Mouse (Mus musculus): ENCODE data around the gene Ncoa1. TPM values are rescaled to one million over a fixed set of nuclear protein-coding genes. Genes with fewer than 3 reads are reported as not detected.

The Ncoa1 gene
- polyA plus RNA-seq, 1 experiment, result 35.2 TPM

DNA sequence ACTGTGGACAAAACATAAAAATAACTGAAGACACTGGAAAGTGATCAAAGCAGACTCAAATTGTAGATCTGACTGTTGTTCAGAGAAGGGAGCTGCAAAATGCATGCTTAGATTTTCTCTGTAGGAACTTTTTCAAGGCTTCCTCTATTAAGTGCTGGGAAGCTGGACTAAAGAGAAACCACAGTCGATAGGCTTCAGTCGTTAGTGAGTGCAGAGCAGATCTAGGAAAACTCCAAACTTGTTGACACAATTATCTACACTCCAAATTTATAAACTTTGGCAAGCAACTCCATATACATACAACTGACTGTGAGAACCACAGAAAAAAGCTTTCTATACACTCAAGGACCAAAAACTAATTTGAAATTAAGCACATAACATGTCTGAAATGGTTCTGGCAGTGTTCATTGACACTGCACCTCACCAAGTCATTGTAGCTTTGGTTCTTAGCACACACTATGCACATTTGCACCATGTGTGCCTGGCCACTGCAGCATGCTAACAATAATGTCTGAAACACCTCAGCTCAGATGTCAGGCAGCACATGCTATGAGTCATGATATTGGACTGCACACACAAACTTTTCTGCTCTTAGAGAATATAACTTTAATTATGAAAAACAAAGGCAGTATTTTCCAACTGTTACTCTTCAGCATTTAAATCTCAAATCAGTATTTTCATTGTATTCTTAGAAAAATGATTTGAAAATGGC lies 121.8 kb downstream of the Ncoa1 start:
- no peak overlapping the region for H3K4me3 ChIP-seq (ENCODE audit: insufficient read depth, low read length)
- H3K27ac ChIP-seq (ENCODE audit: insufficient read depth, low read depth, low read length), result no peak overlapping the region
- TF ChIP-seq POLR2A (IDR thresholded peaks at IDR 0.05; ENCODE audit: borderline replicate concordance, low read depth, low read length) (no peak), CTCF (IDR thresholded peaks at IDR 0.05; ENCODE audit: low read depth, low read length) (no peak)
- peaks cover 4% of the 10 kb centered on the region; the same call in 1 of the 2 replicates for H3K4me1 ChIP-seq (ENCODE audit: control insufficient read depth, insufficient read depth, low read length)

DNA sequence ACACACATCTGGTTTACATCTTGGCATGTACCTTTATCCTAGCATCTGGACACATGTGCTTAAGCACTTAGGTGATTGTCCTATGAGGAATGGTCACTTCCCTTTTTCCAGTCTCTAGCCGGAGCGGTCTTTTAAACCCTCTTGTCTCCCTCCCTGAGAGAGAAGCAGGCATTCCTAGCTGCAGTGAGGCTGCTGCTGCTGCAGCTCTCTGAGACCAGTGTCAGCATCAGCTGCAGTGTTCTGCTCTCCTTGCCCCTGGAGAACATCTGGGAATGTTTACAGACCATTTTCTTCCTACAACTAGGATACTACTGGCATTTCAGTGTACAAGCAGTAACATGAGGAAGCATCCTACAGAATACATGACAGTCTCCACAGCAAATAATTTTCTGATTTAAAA lies 133.8 kb downstream of the Ncoa1 start:
- Histone ChIP-seq H3K27ac (ENCODE audit: insufficient read depth, low read depth, low read length) (no peak overlapping the region), H3K4me1 (ENCODE audit: control insufficient read depth, insufficient read depth, low read length) (no peaks in the 10 kb centered on the region), H3K4me3 (ENCODE audit: insufficient read depth, low read length) (no peak overlapping the region)
- no peak for TF ChIP-seq POLR2A (IDR thresholded peaks at IDR 0.05; ENCODE audit: borderline replicate concordance, low read depth, low read length)
- no peak for TF ChIP-seq CTCF (IDR thresholded peaks at IDR 0.05; ENCODE audit: low read depth, low read length)

DNA sequence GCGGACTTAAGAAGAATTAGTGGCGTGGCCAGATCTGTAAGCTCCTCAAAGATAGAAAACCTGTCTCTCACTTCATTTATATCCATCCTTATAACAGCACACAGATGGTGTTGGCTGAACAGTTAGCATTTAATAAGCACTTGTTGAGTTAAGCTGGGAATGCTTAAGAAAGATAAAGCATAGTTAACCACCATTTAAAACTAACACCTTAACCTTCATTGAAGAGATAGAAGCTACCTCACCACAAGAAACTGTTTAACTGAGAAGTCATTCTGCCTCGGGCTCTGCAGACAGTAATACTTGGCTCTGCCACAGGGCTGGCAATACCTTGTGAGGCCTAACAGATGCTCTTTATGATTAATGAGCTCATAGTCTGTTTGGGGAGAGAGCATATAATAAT lies 134.9 kb downstream of the Ncoa1 start:
- Histone ChIP-seq H3K4me1 (ENCODE audit: control insufficient read depth, insufficient read depth, low read length) (no peaks in the 10 kb centered on the region), H3K27ac (ENCODE audit: insufficient read depth, low read depth, low read length) (no peak overlapping the region), H3K4me3 (ENCODE audit: insufficient read depth, low read length) (no peak overlapping the region)
- TF ChIP-seq CTCF (IDR thresholded peaks at IDR 0.05; ENCODE audit: low read depth, low read length) (no peak), POLR2A (IDR thresholded peaks at IDR 0.05; ENCODE audit: borderline replicate concordance, low read depth, low read length) (no peak)

DNA sequence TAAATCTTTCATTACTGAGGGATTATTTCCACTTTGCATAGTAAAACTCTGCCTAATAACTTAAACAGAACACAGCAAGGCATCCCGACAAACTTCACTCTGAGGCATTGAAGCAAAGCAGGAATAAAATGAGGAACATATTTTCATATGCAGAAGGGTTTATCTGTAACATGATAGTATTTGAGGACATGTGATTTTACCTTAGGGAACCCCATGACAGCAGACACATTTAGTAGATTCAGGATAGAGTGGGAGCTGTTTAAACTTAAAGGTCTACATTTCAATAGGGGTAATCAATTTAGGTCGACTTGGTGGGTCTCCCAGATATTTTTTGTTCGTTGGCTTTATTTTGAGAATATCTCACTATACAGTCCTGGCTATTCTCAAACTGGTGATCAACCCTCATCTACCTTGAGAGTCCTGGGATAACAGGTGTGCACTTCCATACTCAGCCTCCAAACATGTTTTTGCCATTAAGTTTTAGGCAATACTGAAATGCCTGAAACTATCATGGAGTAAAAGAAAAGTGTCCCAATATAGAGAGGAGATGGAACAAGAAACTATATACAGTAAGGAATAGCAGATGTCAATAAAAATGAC lies 136.6 kb downstream of the Ncoa1 start:
- Histone ChIP-seq H3K4me1 (ENCODE audit: control insufficient read depth, insufficient read depth, low read length) (no peaks in the 10 kb centered on the region), H3K27ac (ENCODE audit: insufficient read depth, low read depth, low read length) (no peak overlapping the region), H3K4me3 (ENCODE audit: insufficient read depth, low read length) (no peak overlapping the region)
- no peak for TF ChIP-seq CTCF (IDR thresholded peaks at IDR 0.05; ENCODE audit: low read depth, low read length)
- TF ChIP-seq POLR2A (IDR thresholded peaks at IDR 0.05; ENCODE audit: borderline replicate concordance, low read depth, low read length), result no peak

DNA sequence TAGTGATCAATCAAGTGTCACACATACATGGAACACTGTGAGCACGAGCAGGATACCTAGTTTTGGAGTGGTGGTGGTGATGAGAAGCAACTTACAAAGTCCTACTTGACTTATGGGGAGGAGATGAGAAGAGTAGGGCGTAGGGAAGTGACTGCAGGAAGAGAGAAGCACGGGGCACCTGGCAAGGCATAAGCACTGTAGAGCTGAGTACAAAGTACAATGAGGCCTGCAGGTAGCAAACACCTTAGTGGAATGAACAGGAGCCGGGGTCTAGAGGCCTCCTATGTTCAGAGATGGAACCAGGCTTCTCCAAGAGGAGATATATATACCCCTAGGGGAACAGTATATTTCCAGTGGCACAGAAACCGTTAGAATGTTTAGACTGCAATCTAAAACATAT lies 153.4 kb downstream of the Ncoa1 start:
- TF ChIP-seq POLR2A (IDR thresholded peaks at IDR 0.05; ENCODE audit: borderline replicate concordance, low read depth, low read length) (no peak), CTCF (IDR thresholded peaks at IDR 0.05; ENCODE audit: low read depth, low read length) (no peak)
- Histone ChIP-seq H3K4me3 (ENCODE audit: insufficient read depth, low read length) (no peak overlapping the region), H3K27ac (ENCODE audit: insufficient read depth, low read depth, low read length) (no peak overlapping the region), H3K4me1 (ENCODE audit: control insufficient read depth, insufficient read depth, low read length) (no peaks in the 10 kb centered on the region)

DNA sequence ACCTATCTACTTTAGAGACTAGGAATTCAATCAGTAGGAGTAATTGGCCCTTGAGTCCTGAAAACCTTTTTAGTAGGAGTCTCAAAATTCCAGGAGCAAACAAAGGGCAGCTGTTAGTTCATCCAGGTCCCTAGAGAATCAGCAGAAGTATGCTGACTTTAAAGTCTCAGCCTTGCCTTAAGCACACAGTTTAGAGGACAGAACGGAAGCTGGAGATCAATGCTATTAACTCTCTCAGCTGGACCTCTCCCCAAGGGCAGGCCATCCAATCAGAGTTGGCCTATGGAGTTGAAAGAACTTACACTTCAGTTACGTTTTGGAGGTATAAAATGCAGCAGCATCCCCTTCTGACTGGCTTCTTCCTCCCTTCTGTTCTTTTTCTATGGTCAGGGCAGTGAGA lies 154.8 kb downstream of the Ncoa1 start:
- H3K4me1 ChIP-seq (ENCODE audit: control insufficient read depth, insufficient read depth, low read length), result no peaks in the 10 kb centered on the region
- TF ChIP-seq CTCF (IDR thresholded peaks at IDR 0.05; ENCODE audit: low read depth, low read length) (no peak), POLR2A (IDR thresholded peaks at IDR 0.05; ENCODE audit: borderline replicate concordance, low read depth, low read length) (no peak)
- no peak overlapping the region for H3K4me3 ChIP-seq (ENCODE audit: insufficient read depth, low read length)
- H3K27ac ChIP-seq (ENCODE audit: insufficient read depth, low read depth, low read length), result no peak overlapping the region

DNA sequence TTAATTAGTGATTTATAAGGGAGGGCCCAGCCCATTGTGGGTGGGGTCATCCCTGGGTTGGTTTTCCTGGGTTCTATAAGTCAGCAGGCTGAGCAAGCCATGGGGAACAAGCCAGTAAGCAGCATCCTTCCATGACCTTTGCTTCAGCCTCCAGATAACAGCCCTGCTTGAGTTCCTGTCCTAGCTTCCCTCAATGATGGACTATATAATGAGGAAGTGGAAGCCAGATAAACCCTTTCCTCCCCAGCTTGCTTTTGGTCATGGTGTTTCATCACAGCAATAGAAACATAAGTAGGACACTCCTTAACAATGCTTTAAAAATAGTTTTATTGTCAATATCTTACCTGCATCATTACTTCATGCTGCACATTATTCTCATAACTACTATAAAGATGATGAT lies 163.2 kb downstream of the Ncoa1 start:
- Histone ChIP-seq H3K27ac (ENCODE audit: insufficient read depth, low read depth, low read length) (no peak overlapping the region), H3K4me1 (ENCODE audit: control insufficient read depth, insufficient read depth, low read length) (no peaks in the 10 kb centered on the region), H3K4me3 (ENCODE audit: insufficient read depth, low read length) (no peak overlapping the region)
- no peak for TF ChIP-seq CTCF (IDR thresholded peaks at IDR 0.05; ENCODE audit: low read depth, low read length)
- TF ChIP-seq POLR2A (IDR thresholded peaks at IDR 0.05; ENCODE audit: borderline replicate concordance, low read depth, low read length), result no peak

DNA sequence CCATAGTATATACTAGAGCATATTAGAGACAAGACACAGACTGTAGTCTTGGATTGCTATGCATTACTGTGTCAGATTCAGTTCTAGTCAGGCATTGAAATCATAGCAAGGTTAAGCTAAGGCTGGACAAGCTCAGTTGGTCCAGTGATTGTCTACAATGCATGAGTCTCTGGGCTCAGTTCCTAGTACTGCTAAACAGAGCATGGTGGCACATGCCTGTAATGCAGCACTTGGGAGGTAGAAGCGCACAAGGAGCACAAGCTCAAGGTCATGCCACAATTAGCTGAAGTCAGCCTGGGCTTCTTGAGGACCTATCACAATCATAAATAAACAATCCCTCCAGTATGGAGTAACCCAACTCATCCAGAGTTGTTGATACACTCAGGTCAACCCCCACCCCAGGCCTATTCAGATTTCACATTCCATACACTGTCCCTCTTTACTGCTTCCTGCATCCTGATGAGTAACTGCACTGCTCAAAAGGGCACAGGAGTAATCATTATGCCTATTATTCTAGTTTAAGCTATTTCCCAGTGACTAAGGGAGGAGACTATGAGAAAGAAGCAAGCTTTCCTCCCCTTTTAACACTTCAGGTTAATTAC lies 170.2 kb downstream of the Ncoa1 start:
- H3K4me3 ChIP-seq (ENCODE audit: insufficient read depth, low read length), result no peak overlapping the region
- no peaks in the 10 kb centered on the region for H3K4me1 ChIP-seq (ENCODE audit: control insufficient read depth, insufficient read depth, low read length)
- no peak for TF ChIP-seq CTCF (IDR thresholded peaks at IDR 0.05; ENCODE audit: low read depth, low read length)
- no peak for TF ChIP-seq POLR2A (IDR thresholded peaks at IDR 0.05; ENCODE audit: borderline replicate concordance, low read depth, low read length)
- H3K27ac ChIP-seq (ENCODE audit: insufficient read depth, low read depth, low read length), result no peak overlapping the region

DNA sequence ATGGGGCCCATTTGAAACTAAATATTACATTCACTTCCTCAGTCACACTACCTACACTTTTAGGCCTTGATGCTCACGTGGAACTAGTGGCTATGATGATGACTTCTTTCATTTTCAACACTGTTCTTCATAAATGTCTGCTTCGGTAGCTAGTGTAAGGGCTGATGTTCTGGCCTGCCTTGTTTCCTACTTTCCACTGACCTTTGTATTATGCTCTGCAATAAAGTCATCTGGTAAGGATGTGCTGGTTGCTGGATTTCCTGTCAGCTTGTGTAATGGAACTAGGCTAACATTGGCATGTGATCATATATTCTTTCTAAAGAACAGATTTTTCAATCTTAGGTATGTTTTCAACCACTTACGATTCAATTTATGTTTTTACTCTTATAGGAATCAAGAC lies 177.7 kb downstream of the Ncoa1 start:
- TF ChIP-seq CTCF (IDR thresholded peaks at IDR 0.05; ENCODE audit: low read depth, low read length) (no peak), POLR2A (IDR thresholded peaks at IDR 0.05; ENCODE audit: borderline replicate concordance, low read depth, low read length) (no peak)
- H3K4me1 ChIP-seq (ENCODE audit: control insufficient read depth, insufficient read depth, low read length), result no peaks in the 10 kb centered on the region
- no peak overlapping the region for H3K4me3 ChIP-seq (ENCODE audit: insufficient read depth, low read length)

DNA sequence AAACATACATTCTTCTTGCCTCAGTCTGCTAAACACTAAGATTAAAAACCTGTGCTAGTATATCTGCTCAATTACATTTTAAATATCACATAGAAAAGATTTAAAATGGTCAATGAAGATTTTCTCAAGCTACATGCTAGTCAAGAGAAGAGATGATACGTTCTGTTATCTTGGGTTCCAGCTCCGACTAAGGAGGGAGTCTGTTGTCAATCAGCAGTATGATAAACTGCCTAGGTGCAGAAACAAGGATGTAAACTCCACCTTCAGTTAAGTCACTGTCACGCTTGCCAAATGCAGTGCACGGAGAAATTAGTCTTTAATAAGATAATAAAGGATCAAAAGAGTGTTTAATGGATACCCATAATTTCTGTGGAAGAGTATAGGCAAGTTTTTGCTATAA lies 178.4 kb downstream of the Ncoa1 start:
- Histone ChIP-seq H3K4me3 (ENCODE audit: insufficient read depth, low read length) (no peak overlapping the region), H3K27ac (ENCODE audit: insufficient read depth, low read depth, low read length) (no peak overlapping the region), H3K4me1 (ENCODE audit: control insufficient read depth, insufficient read depth, low read length) (no peaks in the 10 kb centered on the region)
- no peak for TF ChIP-seq POLR2A (IDR thresholded peaks at IDR 0.05; ENCODE audit: borderline replicate concordance, low read depth, low read length)
- TF ChIP-seq CTCF (IDR thresholded peaks at IDR 0.05; ENCODE audit: low read depth, low read length), result no peak

More for the DNA sequence above, 177.7 kb downstream of the Ncoa1 start:
- no peak overlapping the region for H3K27ac ChIP-seq (ENCODE audit: insufficient read depth, low read depth, low read length)
